Mouse (Mus musculus) testis, adult 2 months (tissue): Measurements from ENCODE around the gene Ubiad1. TPM values are rescaled to one million over a fixed set of nuclear protein-coding genes. Genes with fewer than 3 reads are reported as not detected.

Experiments used
- H3K27ac ChIP-seq: fragments of 200-500 bp; 2 replicates; pipeline ENCODE4 v1.5.1; 2012; ENCODE audit warnings: low read depth, low read length; ENCODE audit not compliant: control insufficient read depth, insufficient read depth
- H3K27me3 ChIP-seq: fragments of 200-500 bp; 2 replicates; pipeline ENCODE4 v1.6.1; 2012; ENCODE audit warnings: mild to moderate bottlenecking, low read length, moderate library complexity; ENCODE audit not compliant: control insufficient read depth, insufficient read depth
- H3K36me3 ChIP-seq: fragments of 200-500 bp; 2 replicates; pipeline ENCODE4 v1.6.1; 2012; ENCODE audit warnings: mild to moderate bottlenecking, low read length; ENCODE audit not compliant: control insufficient read depth, insufficient read depth
- H3K4me1 ChIP-seq: fragments of 200-500 bp; 2 replicates; pipeline ENCODE4 v1.6.1; 2012; ENCODE audit warnings: low read length; ENCODE audit not compliant: control insufficient read depth, insufficient read depth
- H3K4me3 ChIP-seq: fragments of 200-500 bp; 2 replicates; pipeline ENCODE4 v1.5.1; 2012; ENCODE audit warnings: low read depth, mild to moderate bottlenecking, low read length, moderate library complexity, mixed read lengths; ENCODE audit not compliant: control insufficient read depth
- CTCF ChIP-seq: fragments of 200-500 bp; IDR thresholded peaks from 2 replicates; pipeline ENCODE4 v1.5.1; 2012; ENCODE audit warnings: low read depth, mild to moderate bottlenecking, inconsistent platforms, low read length, moderate library complexity; ENCODE audit not compliant: control insufficient read depth, insufficient read depth, insufficient replicate concordance
- POLR2A ChIP-seq: fragments of 200-500 bp; IDR thresholded peaks from 2 replicates; pipeline ENCODE4 v1.6.1; 2012; ENCODE audit warnings: low read depth, mild to moderate bottlenecking, inconsistent platforms, low read length, moderate library complexity; ENCODE audit not compliant: control insufficient read depth
- polyA plus RNA-seq: library from polyadenylated mRNA; depleted of rRNA; stranded (reverse); fragments of >200 nt; gene quantifications from 2 replicates; pipeline ENCODE4 v1.2.3, GENCODE M21; 2012

Ubiad1 gene
- polyA plus RNA-seq, 1 experiment, result 14.5 TPM

DNA sequence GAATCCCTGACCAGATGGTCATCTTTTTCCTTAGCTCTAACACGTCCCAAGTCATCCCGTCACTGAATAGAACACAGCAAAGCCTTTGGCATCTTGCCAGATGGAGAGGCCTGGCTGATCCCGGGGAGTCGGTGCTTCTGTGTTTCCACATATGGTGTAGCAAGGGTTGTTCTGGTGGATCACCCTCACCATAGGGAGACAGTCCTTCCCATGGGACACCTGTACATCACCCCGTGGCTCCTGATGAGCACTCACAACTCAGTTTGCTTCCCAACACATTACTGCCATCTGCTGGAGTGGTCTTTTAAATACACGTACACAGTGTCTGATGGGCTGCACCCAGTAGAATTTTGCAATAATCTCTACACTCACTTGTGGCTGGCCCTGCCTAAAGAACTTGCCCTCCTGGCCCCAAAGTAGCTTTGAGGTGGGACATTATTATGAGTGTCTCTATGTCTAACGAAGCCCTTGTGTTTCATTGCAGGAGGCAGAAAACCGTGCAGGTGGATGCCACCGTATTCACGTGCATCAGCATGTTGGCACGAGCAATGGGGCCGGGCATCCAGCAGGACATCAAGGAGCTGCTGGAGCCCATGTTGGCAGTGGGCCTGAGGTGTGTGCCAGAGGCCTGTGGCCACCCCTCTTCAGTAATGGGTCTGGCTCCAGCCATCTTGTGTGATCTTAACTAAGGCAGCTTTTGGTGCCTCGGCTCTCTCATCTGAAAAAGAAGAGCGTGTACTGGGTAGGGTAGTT is 18.8 kb upstream of the Ubiad1 start:
- Histone ChIP-seq H3K4me1 (no peaks in the 10 kb centered on the region), H3K4me3 (no peak overlapping the region), H3K36me3 (peaks cover 3% of the 10 kb centered on the region), H3K27ac (peak overlapping the region; percentile 61; the same call in 1 of the 2 replicates), H3K27me3 (no peaks in the 10 kb centered on the region)
- TF ChIP-seq CTCF (0 out of 2 replicates have a peak, but pooled peaks have one; percentile 1), POLR2A (no peak)

DNA sequence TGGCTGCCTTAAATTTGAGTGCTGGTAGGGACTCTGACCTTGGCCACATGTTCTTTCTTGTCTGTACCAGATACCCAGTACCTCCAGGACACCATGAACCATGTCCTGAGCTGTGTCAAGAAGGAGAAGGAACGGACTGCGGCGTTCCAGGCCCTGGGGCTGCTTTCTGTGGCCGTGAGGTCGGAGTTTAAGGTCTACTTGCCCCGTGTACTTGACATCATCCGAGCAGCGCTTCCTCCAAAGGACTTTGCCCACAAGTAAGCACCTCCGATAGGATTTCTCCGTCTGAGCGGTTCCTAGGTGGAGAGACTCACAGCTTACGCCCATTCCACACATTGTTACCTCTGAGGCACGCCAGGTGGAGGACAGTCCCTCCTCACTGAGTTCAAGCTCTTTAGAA is 18.1 kb upstream of the Ubiad1 start:
- no peak for TF ChIP-seq CTCF
- no peak for TF ChIP-seq POLR2A
- Histone ChIP-seq H3K27me3 (no peaks in the 10 kb centered on the region), H3K4me3 (no peak overlapping the region), H3K4me1 (no peaks in the 10 kb centered on the region), H3K36me3 (peaks cover 3% of the 10 kb centered on the region), H3K27ac (peak overlapping the region; percentile 61; the same call in 1 of the 2 replicates)

DNA sequence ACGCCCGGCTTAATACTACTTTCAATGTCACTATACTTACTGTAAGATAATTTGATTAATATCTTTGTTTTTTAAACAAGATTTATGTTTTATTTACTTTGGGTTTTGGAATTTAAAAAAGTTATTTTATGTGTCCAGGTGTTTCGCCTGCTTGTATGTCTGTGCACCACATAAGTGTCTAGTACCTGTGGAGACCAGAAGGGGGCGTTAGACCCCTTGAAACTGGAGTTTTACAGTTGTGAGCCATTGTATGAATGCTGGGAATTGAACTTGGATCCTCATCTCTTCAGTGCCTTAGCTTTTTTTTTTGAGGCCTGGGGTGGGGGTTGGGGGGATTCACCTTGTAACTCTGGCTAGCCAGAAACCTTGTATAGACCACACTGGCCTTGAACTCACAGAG is 17.2 kb upstream of the Ubiad1 start:
- H3K36me3 ChIP-seq, result peaks cover 5% of the 10 kb centered on the region
- no peaks in the 10 kb centered on the region for H3K27me3 ChIP-seq
- H3K4me3 ChIP-seq, result no peak overlapping the region
- H3K4me1 ChIP-seq, result no peaks in the 10 kb centered on the region
- H3K27ac ChIP-seq, result no peak overlapping the region
- no peak for TF ChIP-seq POLR2A
- TF ChIP-seq CTCF, result no peak

DNA sequence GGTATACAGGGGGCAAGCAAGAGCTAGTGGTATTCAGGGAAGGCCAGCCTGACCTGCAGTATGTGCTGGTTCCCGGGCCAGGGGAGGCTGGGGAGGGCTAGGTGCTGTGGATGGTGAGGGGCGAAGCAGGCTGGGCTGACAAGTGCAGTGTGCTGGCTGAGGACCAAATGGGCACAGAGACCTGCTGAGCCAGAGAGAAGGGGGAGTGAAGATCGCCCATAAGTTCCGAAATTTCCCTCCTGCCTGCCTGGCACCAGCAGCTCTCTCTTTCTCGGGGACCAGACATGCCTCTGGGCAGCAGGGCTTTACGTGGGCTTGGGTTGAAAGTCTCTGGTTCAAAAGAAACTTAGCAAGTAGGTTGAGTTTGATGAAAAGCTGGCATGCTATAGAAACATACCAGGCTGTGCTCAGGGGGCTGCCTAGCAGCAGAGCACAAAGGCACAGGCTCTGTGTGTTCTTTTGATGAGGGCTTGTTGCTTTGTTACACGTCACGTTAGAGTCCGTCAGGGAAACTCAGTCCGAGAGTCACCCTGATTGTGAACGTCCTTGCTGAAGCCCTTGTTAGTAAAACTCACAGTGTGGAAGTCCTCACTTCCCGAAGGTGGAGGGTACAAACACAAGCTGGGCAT is 16.2 kb upstream of the Ubiad1 start:
- H3K36me3 ChIP-seq, result peaks cover 5% of the 10 kb centered on the region
- H3K27ac ChIP-seq, result no peak overlapping the region
- TF ChIP-seq CTCF (no peak), POLR2A (no peak)
- H3K27me3 ChIP-seq, result no peaks in the 10 kb centered on the region
- no peak overlapping the region for H3K4me3 ChIP-seq
- no peaks in the 10 kb centered on the region for H3K4me1 ChIP-seq

DNA sequence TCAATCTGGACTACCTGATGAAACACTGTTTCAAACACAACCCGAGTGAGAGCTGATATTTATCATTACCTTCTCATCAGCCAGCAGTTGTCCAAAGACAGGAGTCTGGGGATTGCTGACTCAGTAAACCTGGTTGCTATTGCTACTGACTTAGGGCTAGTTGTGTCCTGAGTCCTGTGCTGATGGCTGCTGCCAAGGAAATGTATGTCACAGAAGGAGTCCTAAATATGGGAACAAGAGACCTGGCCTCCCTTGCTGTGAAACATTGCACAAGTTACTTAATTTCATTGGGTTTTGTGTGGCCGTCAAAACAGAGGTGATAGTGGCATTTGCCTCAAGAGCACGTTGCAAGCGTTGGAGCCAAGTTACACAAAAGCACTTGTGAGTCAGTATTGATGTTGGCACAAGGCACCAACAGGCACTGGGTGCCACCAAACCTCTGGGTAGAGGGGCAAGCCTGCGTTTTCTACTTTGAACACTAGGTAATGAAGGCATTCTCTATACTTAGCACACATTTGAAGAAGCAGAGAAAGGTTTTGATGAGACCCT is 11.0 kb upstream of the Ubiad1 start:
- Histone ChIP-seq H3K4me3 (no peak overlapping the region), H3K27me3 (no peaks in the 10 kb centered on the region), H3K27ac (no peak overlapping the region), H3K36me3 (peaks cover 11% of the 10 kb centered on the region), H3K4me1 (no peaks in the 10 kb centered on the region)
- no peak for TF ChIP-seq CTCF
- TF ChIP-seq POLR2A, result no peak

DNA sequence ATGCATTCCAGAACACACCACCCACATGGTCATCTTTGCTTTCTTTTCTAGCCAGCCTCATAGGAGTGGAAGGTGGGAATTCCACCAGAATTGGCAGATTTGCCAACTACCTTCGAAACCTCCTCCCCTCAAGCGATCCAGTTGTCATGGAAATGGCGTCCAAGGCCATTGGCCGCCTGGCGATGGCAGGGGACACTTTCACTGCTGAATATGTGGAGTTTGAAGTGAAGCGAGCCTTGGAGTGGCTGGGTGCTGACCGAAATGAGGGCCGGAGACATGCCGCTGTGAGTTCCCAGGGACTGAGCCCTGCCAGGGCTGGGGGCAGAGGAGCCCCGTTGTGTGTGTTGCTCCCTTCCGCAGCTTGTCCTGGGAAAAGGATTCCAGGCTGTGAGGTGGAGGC is 9.1 kb upstream of the Ubiad1 start:
- H3K4me3 ChIP-seq, result no peak overlapping the region
- TF ChIP-seq POLR2A (no peak), CTCF (no peak)
- H3K27me3 ChIP-seq, result no peaks in the 10 kb centered on the region
- peaks cover 3% of the 10 kb centered on the region; the same call in 1 of the 2 replicates for H3K4me1 ChIP-seq
- H3K36me3 ChIP-seq, result peaks cover 11% of the 10 kb centered on the region
- H3K27ac ChIP-seq, result no peak overlapping the region

DNA sequence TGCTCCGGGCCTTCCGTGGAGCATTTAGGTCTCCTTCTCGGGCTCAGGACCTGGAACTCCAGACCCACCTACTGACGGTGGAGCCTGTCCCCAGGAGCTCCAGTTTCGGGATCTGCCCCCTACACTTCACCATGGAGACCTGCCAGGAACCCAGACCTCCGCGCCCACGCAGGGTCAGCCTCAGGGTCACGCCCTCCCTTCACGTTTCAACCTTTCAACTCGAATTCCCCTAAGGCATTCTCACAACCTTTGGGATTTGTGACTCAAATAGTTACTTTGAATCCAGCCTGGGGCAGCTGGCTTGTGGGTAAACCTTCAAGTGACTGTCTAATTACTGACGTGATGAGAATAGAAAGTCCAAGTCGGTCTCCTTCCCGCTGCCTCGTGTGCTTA is 4.3 kb upstream of the Ubiad1 start:
- H3K27ac ChIP-seq, result peak overlapping the region; percentile 88
- H3K4me1 ChIP-seq, result peaks cover 8% of the 10 kb centered on the region
- H3K4me3 ChIP-seq, result peak overlapping the region; percentile 96
- TF ChIP-seq POLR2A (no peak), CTCF (no peak)
- H3K36me3 ChIP-seq, result peaks cover 9% of the 10 kb centered on the region
- H3K27me3 ChIP-seq, result no peaks in the 10 kb centered on the region
